7 mouse cellular contexts compared by ENCODE assay signal in genomic region chr8:108911511-108911910, GRCm38 (mm10).
A peak's percentile ranks its signal among the peaks of the same experiment; 100 is the strongest.
DNase-seq lines count a peak whose midpoint lies in the region; ATAC-seq and TF ChIP-seq lines count a peak whose summit lies in the region.

No protein-coding gene starts in this region.

- no peaks in the 10 kb centered on the region for H3K9me3 ChIP-seq in forebrain, embryonic 14.5 days (replicated peaks; ENCODE audit: control insufficient read depth, low read length)
- H3K9me3 ChIP-seq in hindbrain, embryonic 13.5 days, result no peaks in the 10 kb centered on the region

- TF ChIP-seq CTCF in Patski (IDR thresholded peaks at IDR 0.05), result peak; percentile 98
- peak; percentile 98 for TF ChIP-seq CTCF in left cerebral cortex, adult 2 months (IDR thresholded peaks at IDR 0.05)

- H3K9ac ChIP-seq in forebrain, embryonic 14.5 days (ENCODE audit: low read length), result no peak overlapping the region
- no peak overlapping the region for H3K9ac ChIP-seq in hindbrain, embryonic 13.5 days

- H3K27ac ChIP-seq in forebrain, embryonic 14.5 days (ENCODE audit: low read depth, low read length), result no peak overlapping the region
- peak overlapping the region; percentile 76 for H3K27ac ChIP-seq in hindbrain, embryonic 13.5 days
- H3K27ac ChIP-seq in left cerebral cortex, adult 2 months, result no peak overlapping the region

- in situ Hi-C loops in Patski (cut with MboI; ENCODE audit: low pct_unique_long_range_greater_than_20kb), result no loop called here

- peaks cover 16% of the 10 kb centered on the region for H3K4me1 ChIP-seq in forebrain, embryonic 14.5 days (ENCODE audit: control insufficient read depth, insufficient read depth, low read length)
- peaks cover 51% of the 10 kb centered on the region for H3K4me1 ChIP-seq in hindbrain, embryonic 13.5 days (replicated peaks)

- H3K36me3 ChIP-seq in forebrain, embryonic 14.5 days (ENCODE audit: control insufficient read depth, insufficient read depth, low read length), result no peaks in the 10 kb centered on the region
- H3K36me3 ChIP-seq in hindbrain, embryonic 13.5 days, result peaks cover 2% of the 10 kb centered on the region

- CTCF ChIA-PET in Patski (lab: Charles Lee), result interaction anchor here (0.7 to 1.8 kb wide), 19 partner anchors 11 to 274 kb away, joined by 3 to 7 read pairs (median 3); no protein-coding TSS in a partner anchor

- POLR2A ChIA-PET in Patski (lab: Charles Lee), result interaction anchor here (0.6 kb wide), 1 partner anchor 10 kb away, joined by 3 read pairs; no protein-coding TSS in a partner anchor

- DNase-seq in Patski (ENCODE audit: low read depth, low spot score), result no peak
- DNase-seq in c-Kit-positive CD71-negative TER-119-negative erythroid progenitor cells, embryonic 14.5 days (ENCODE audit: low read depth), result peak; percentile 73
- peak; percentile 89 for DNase-seq in forebrain, embryonic 14.5 days (ENCODE audit: low spot score)
- DNase-seq in left cerebral cortex, adult 2 months (ENCODE audit: extremely low spot score in 1 of 2, low spot score in 2 of 2), result peak; percentile 82 to 88
- DNase-seq in mesoderm, embryonic 11.5 days (ENCODE audit: low read depth, low spot score), result peak; percentile 90
- peak; percentile 67 for DNase-seq in skeletal muscle tissue, adult 2 months (ENCODE audit: low read depth, low spot score)

- H3K4me2 ChIP-seq in forebrain, embryonic 14.5 days (ENCODE audit: low read length), result no peak overlapping the region
- H3K4me2 ChIP-seq in hindbrain, embryonic 13.5 days, result no peak overlapping the region

- WGBS in forebrain, embryonic 14.5 days, result 6% methylated on average over 6 of the region's 6 CpGs
- WGBS in hindbrain, embryonic 13.5 days, result 5% methylated on average over 6 of the region's 6 CpGs

- no peaks in the 10 kb centered on the region for H3K27me3 ChIP-seq in Patski
- no peaks in the 10 kb centered on the region for H3K27me3 ChIP-seq in forebrain, embryonic 14.5 days (replicated peaks; ENCODE audit: control insufficient read depth, insufficient read depth, low read length)
- 0 out of 2 replicates have a peak, but pooled peaks cover 10% of the 10 kb centered on the region for H3K27me3 ChIP-seq in hindbrain, embryonic 13.5 days

- ATAC-seq in Patski, result peak; percentile 68
- ATAC-seq in forebrain, embryonic 14.5 days, result no peak
- ATAC-seq in hindbrain, embryonic 13.5 days (ENCODE audit: low FRiP score), result no peak

- H3K4me3 ChIP-seq in forebrain, embryonic 14.5 days (ENCODE audit: low read depth, low read length), result no peak overlapping the region
- H3K4me3 ChIP-seq in hindbrain, embryonic 13.5 days, result no peak overlapping the region
- H3K4me3 ChIP-seq in left cerebral cortex, adult 2 months, result no peak overlapping the region

- intact Hi-C loops in left cerebral cortex, adult 2 months (cut with DNase I), result loop anchor here (1.0 to 10.0 kb wide), 7 partner anchors 25 to 1097 kb away; no protein-coding TSS in a partner anchor
